Comparison of ENCODE assay signal across 8 mouse cellular contexts in genomic region chr5:149006362-149007294, GRCm38 (mm10). TPM values are rescaled to one million over a fixed set of nuclear protein-coding genes. Genes with fewer than 3 reads are reported as not detected.
DNase-seq lines count a peak whose midpoint lies in the region; ATAC-seq and TF ChIP-seq lines count a peak whose summit lies in the region.

No protein-coding gene starts in this region.

- peak; percentile 60 for TF ChIP-seq RAD21 in MEL (IDR thresholded peaks at IDR 0.05; ENCODE audit: low read depth, low read length)

- 3% methylated on average over 26 of the region's 26 CpGs for WGBS in forebrain, postnatal 0 days
- 3% methylated on average over 26 of the region's 26 CpGs for WGBS in lung, adult 2 months
- 4% methylated on average over 26 of the region's 26 CpGs for WGBS in neural tube, embryonic 15.5 days

- peak overlapping the region; percentile 54 to 57 for H3K4me3 ChIP-seq in MEL (ENCODE audit: control insufficient read depth in 1 of 2, insufficient read depth in 1 of 2, low read depth in 2 of 2, low read length in 2 of 2)
- peak overlapping the region; percentile 32 for H3K4me3 ChIP-seq in forebrain, postnatal 0 days (ENCODE audit: low read depth, low read length)
- H3K4me3 ChIP-seq in layer of hippocampus, adult 2 months = peak overlapping the region; percentile 50
- H3K4me3 ChIP-seq in lung, adult 2 months (replicated peaks; ENCODE audit: extremely low read depth, low read depth, low read length) = peak overlapping the region; percentile 45
- peak overlapping the region; percentile 29 for H3K4me3 ChIP-seq in neural tube, embryonic 15.5 days (replicated peaks)

- peaks cover 0 to 6% of the 10 kb centered on the region in 2 experiments; a peak in 2 of 4 replicates for H3K36me3 ChIP-seq in MEL (ENCODE audit: control insufficient read depth in 1 of 2, insufficient read depth in 2 of 2, low read length in 2 of 2)
- no peaks in the 10 kb centered on the region for H3K36me3 ChIP-seq in forebrain, postnatal 0 days (ENCODE audit: insufficient read depth)
- no peaks in the 10 kb centered on the region for H3K36me3 ChIP-seq in neural tube, embryonic 15.5 days

- no peaks in the 10 kb centered on the region for H3K27me3 ChIP-seq in MEL (ENCODE audit: control insufficient read depth in 1 of 2, insufficient read depth in 2 of 2, low read length in 2 of 2)
- no peaks in the 10 kb centered on the region for H3K27me3 ChIP-seq in forebrain, postnatal 0 days (ENCODE audit: insufficient read depth, low read length)
- no peaks in the 10 kb centered on the region for H3K27me3 ChIP-seq in neural tube, embryonic 15.5 days (replicated peaks)

- H3K9me3 ChIP-seq in MEL (replicated peaks; ENCODE audit: insufficient read depth, low read length) = no peaks in the 10 kb centered on the region
- no peaks in the 10 kb centered on the region for H3K9me3 ChIP-seq in forebrain, postnatal 0 days (ENCODE audit: low read length)
- no peaks in the 10 kb centered on the region for H3K9me3 ChIP-seq in neural tube, embryonic 15.5 days (replicated peaks)

- peak overlapping the region; percentile 29 for H3K27ac ChIP-seq in MEL (ENCODE audit: control insufficient read depth, low read depth, low read length)
- peak overlapping the region; percentile 60; the same call in 1 of the 2 replicates for H3K27ac ChIP-seq in forebrain, postnatal 0 days (ENCODE audit: low read depth, low read length)
- peak overlapping the region; percentile 96 for H3K27ac ChIP-seq in layer of hippocampus, adult 2 months
- H3K27ac ChIP-seq in neural tube, embryonic 15.5 days (replicated peaks) = peak overlapping the region; percentile 73

- no peaks in the 10 kb centered on the region for H3K79me2 ChIP-seq in MEL (ENCODE audit: control insufficient read depth, insufficient read depth, low read length, poor library complexity)

- peak; percentile 22 to 76; a peak in 2 of 4 replicates for TF ChIP-seq POLR2A in MEL (IDR thresholded peaks at IDR 0.05; ENCODE audit: control insufficient read depth in 1 of 2, insufficient read depth in 1 of 2, low read depth in 1 of 2, low read length in 2 of 2, poor library complexity in 1 of 2)
- TF ChIP-seq POLR2A in lung, adult 2 months (IDR thresholded peaks at IDR 0.05; ENCODE audit: borderline replicate concordance, extremely low read depth, low read depth, low read length) = peak; percentile 45; the same call in 1 of the 2 replicates

- peaks cover 5 to 13% of the 10 kb centered on the region in 2 experiments for H3K4me1 ChIP-seq in MEL (ENCODE audit: control insufficient read depth in 1 of 2, insufficient read depth in 2 of 2, low read length in 2 of 2)
- peaks cover 6% of the 10 kb centered on the region; the same call in 1 of the 2 replicates for H3K4me1 ChIP-seq in forebrain, postnatal 0 days (ENCODE audit: insufficient read depth)
- H3K4me1 ChIP-seq in lung, adult 2 months (ENCODE audit: control insufficient read depth, insufficient read depth, low read length) = peaks cover 6% of the 10 kb centered on the region; the same call in 1 of the 2 replicates
- peaks cover 20% of the 10 kb centered on the region for H3K4me1 ChIP-seq in neural tube, embryonic 15.5 days

- peak; percentile 99 for DNase-seq in MEL (ENCODE audit: low read depth, low spot score)
- peak; percentile 99 to 100 for DNase-seq in cerebellum, adult 18-20 months
- DNase-seq in forebrain, postnatal 0 days = peak; percentile 99
- peak; percentile 100 for DNase-seq in heart, postnatal 4 days
- peak; percentile 98 to 100 for DNase-seq in layer of hippocampus, adult 2 months (ENCODE audit: low spot score in 2 of 2)
- peak; percentile 100 for DNase-seq in lung, adult 2 months
- DNase-seq in testis, postnatal 10 days (ENCODE audit: low spot score) = peak; percentile 100

- TF ChIP-seq EP300 in MEL (IDR thresholded peaks at IDR 0.05; ENCODE audit: low read depth in 1 of 2, low read length in 2 of 2) = peak; percentile 41 to 47; a peak in 2 of 4 replicates

- ATAC-seq in forebrain, postnatal 0 days = peak; percentile 90
- ATAC-seq in neural tube, embryonic 15.5 days (ENCODE audit: low FRiP score) = peak; percentile 84

- TF ChIP-seq CTCF in MEL (IDR thresholded peaks at IDR 0.05 in 2 of 3, conservative IDR thresholded peaks at IDR 0.05 in 1 of 3; ENCODE audit: control insufficient read depth in 1 of 3, insufficient read depth in 1 of 3, low read depth in 2 of 3, low read length in 3 of 3, poor library complexity in 1 of 3, severe bottlenecking in 1 of 3) = peak; percentile 92 to 98 (median 98)
- TF ChIP-seq CTCF in forebrain, postnatal 0 days (IDR thresholded peaks at IDR 0.05; ENCODE audit: low read depth) = peak; percentile 94
- peak; percentile 87 for TF ChIP-seq CTCF in layer of hippocampus, adult 2 months (conservative IDR thresholded peaks at IDR 0.05)
- peak; percentile 71 for TF ChIP-seq CTCF in lung, adult 2 months (IDR thresholded peaks at IDR 0.05; ENCODE audit: insufficient read depth, low read length)

- peak overlapping the region; percentile 65 for H3K9ac ChIP-seq in MEL (ENCODE audit: control insufficient read depth, low read depth, low read length, poor library complexity, severe bottlenecking)
- peak overlapping the region; percentile 43 for H3K9ac ChIP-seq in forebrain, postnatal 0 days
- peak overlapping the region; percentile 21; the same call in 1 of the 2 replicates for H3K9ac ChIP-seq in neural tube, embryonic 15.5 days (replicated peaks)

- H3K4me2 ChIP-seq in forebrain, postnatal 0 days (ENCODE audit: low read depth) = peak overlapping the region; percentile 54
- peak overlapping the region; percentile 58 for H3K4me2 ChIP-seq in neural tube, embryonic 15.5 days

TF ChIP-seq in MEL, 35 proteins besides CTCF, POLR2A, EP300 and RAD21:
- TF ChIP-seq ELF1 (IDR thresholded peaks at IDR 0.05; ENCODE audit: low read depth, low read length) = peak; percentile 73
- peak; percentile 66 for TF ChIP-seq TCF12 (IDR thresholded peaks at IDR 0.05; ENCODE audit: low read depth, low read length)
- 0 out of 2 replicates have a peak, but pooled peaks have one; percentile 40 for TF ChIP-seq HCFC1 (IDR thresholded peaks at IDR 0.05; ENCODE audit: low read depth, low read length)
- peak; percentile 79; the same call in 1 of the 2 replicates for TF ChIP-seq CHD1 (IDR thresholded peaks at IDR 0.05; ENCODE audit: low read depth, low read length)
- TF ChIP-seq BHLHE40 (IDR thresholded peaks at IDR 0.05; ENCODE audit: borderline replicate concordance, low read depth, low read length) = peak; percentile 94
- TF ChIP-seq MAX (IDR thresholded peaks at IDR 0.05; ENCODE audit: low read length) = peak; percentile 99
- 0 out of 2 replicates have a peak, but pooled peaks have one; percentile 19 for TF ChIP-seq NRF1 (IDR thresholded peaks at IDR 0.05; ENCODE audit: insufficient read depth, low read depth, low read length, poor library complexity, severe bottlenecking)
- peak; percentile 54; the same call in 1 of the 2 replicates for TF ChIP-seq NELFE (IDR thresholded peaks at IDR 0.05; ENCODE audit: low read depth, low read length)
- TF ChIP-seq MAFK (IDR thresholded peaks at IDR 0.05; ENCODE audit: borderline replicate concordance, low read depth, low read length) = 0 out of 2 replicates have a peak, but pooled peaks have one; percentile 23
- TF ChIP-seq ETS1 (IDR thresholded peaks at IDR 0.05; ENCODE audit: low read depth, low read length) = peak; percentile 66
- TF ChIP-seq GABPA (IDR thresholded peaks at IDR 0.05; ENCODE audit: low read depth, low read length) = no peak
- TF ChIP-seq ZKSCAN1 (IDR thresholded peaks at IDR 0.05; ENCODE audit: low read depth, low read length) = no peak
- peak; percentile 83; the same call in 1 of the 2 replicates for TF ChIP-seq MAZ (IDR thresholded peaks at IDR 0.05; ENCODE audit: low read depth, low read length)
- peak; percentile 73 for TF ChIP-seq ZNF384 (IDR thresholded peaks at IDR 0.05; ENCODE audit: low read depth, low read length)
- peak; percentile 74 for TF ChIP-seq POLR2AphosphoS2 (IDR thresholded peaks at IDR 0.05; ENCODE audit: low read length)
- TF ChIP-seq SIN3A (IDR thresholded peaks at IDR 0.05; ENCODE audit: low read length) = peak; percentile 96
- TF ChIP-seq E2F4 (IDR thresholded peaks at IDR 0.05; ENCODE audit: borderline replicate concordance, low read depth, low read length) = no peak
- TF ChIP-seq MYC (IDR thresholded peaks at IDR 0.05; ENCODE audit: low read depth, low read length) = peak; percentile 99
- TF ChIP-seq SMC3 (IDR thresholded peaks at IDR 0.05; ENCODE audit: low read depth, low read length) = peak; percentile 94
- TF ChIP-seq MXI1 (IDR thresholded peaks at IDR 0.05; ENCODE audit: low read depth, low read length) = peak; percentile 100
- peak in 1 of 2 experiments; percentile 84; a peak in 2 of 4 replicates for TF ChIP-seq USF2 (IDR thresholded peaks at IDR 0.05; ENCODE audit: borderline replicate concordance in 1 of 2, insufficient read depth in 1 of 2, low read depth in 1 of 2, low read length in 2 of 2)
- no peak; the same call in 1 of the 2 replicates for TF ChIP-seq CHD2 (IDR thresholded peaks at IDR 0.05; ENCODE audit: low read length)
- peak; percentile 72 for TF ChIP-seq ZC3H11A (IDR thresholded peaks at IDR 0.05; ENCODE audit: low read depth, low read length)
- peak; percentile 71; the same call in 1 of the 2 replicates for TF ChIP-seq RCOR1 (IDR thresholded peaks at IDR 0.05; ENCODE audit: low read depth, low read length)
- TF ChIP-seq USF1 (IDR thresholded peaks at IDR 0.05; ENCODE audit: low read depth, low read length) = peak; percentile 97
- TF ChIP-seq POLR2AphosphoS5 (IDR thresholded peaks at IDR 0.05; ENCODE audit: borderline replicate concordance, low read depth, low read length) = no peak
TF ChIP-seq in MEL: peak in this region for 21.

RNA-seq across cellular contexts. Expression of gene Gm42791, which starts 11.7 kb away (rescaled TPM):
- 1.2 TPM in 1 of 2 replicates, not detected in the other for total RNA-seq in MEL (2012; rRNA removed)
- polyA plus RNA-seq in MEL (2012; ENCODE audit: insufficient read depth in 1 of 2, insufficient read length in 2 of 2, low read depth in 1 of 2, low replicate concordance in 2 of 2, missing spikeins in 1 of 2) = 1 to 10 TPM in 1 of 2 experiments, not detected in 1; 2.1 TPM
- total RNA-seq in forebrain, postnatal 0 days (2014; rRNA removed) = not detected in 2 replicates
- polyA plus RNA-seq in forebrain, postnatal 0 days (2015; fragmentation: Nextera tagmentation; extraction: Ambion mirVana) = 2.0 and 5.7 TPM in 2 replicates
- 1 to 10 TPM; 2.6 to 2.9 TPM for total RNA-seq in heart, postnatal 4 days (2021)
- total RNA-seq in layer of hippocampus, adult 2 months (2021) = 10 to 100 TPM; 25.2 to 25.8 TPM
- not detected in 2 replicates for polyA plus RNA-seq in lung, adult 2 months (2012; rRNA removed)
- polyA plus RNA-seq in neural tube, embryonic 15.5 days (2015; fragmentation: Nextera tagmentation; extraction: Ambion mirVana) = 3.4 and 5.4 TPM in 2 replicates

Comparison
In these comparisons a context has a peak if more than half of its experiments do, and no peak if none do; other contexts are left out.
1. Peak in every context shown above with its lines: DNase-seq, ATAC-seq, H3K4me3 ChIP-seq and H3K27ac ChIP-seq.
2. H3K27ac ChIP-seq: peak in every context shown above with its lines; median percentile 96 in layer of hippocampus, adult 2 months; 73 in neural tube, embryonic 15.5 days; 60 in forebrain, postnatal 0 days; 29 in MEL.
3. RNA of gene Gm42791, which starts 11.7 kb away (total RNA-seq): 25.2 to 25.8 TPM in layer of hippocampus, adult 2 months; 2.6 to 2.9 TPM in heart, postnatal 4 days, 1.2 TPM in MEL and not detected in forebrain, postnatal 0 days; every median in the first group is over 4 times any median in the second.